Mouse (Mus musculus) stomach, embryonic 15.5 days (tissue): ENCODE data around the gene Ppat. TPM values are rescaled to one million over a fixed set of nuclear protein-coding genes. Genes with fewer than 3 reads are reported as not detected.
"Not testable (repeated sequence)": the region's sequence is repeated elsewhere in the genome, so short reads cannot be mapped to it uniquely, and the experiment has no call there.

Experiments
- ATAC-seq: fragments of 200-750 bp; cut with Nextera tagmentation; 2 replicates; pipeline ENCODE4 v1.8.0; 2017; ENCODE audit warnings: low read depth, moderate number of reproducible peaks, moderate TSS enrichment; ENCODE audit not compliant: insufficient read depth, low FRiP score
- H3K27ac ChIP-seq: fragments of 300-500 bp; sonication (generic); 2 replicates; pipeline ENCODE4 v1.5.1; 2015; ENCODE audit warnings: mild to moderate bottlenecking, inconsistent platforms
- H3K27me3 ChIP-seq: fragments of 300-500 bp; sonication (generic); replicated peaks from 2 replicates; pipeline ENCODE4 v1.6.1; 2015; ENCODE audit warnings: inconsistent platforms
- H3K36me3 ChIP-seq: fragments of 300-500 bp; sonication (generic); 2 replicates; pipeline ENCODE4 v1.6.1; 2015; ENCODE audit warnings: inconsistent platforms
- H3K4me1 ChIP-seq: fragments of 300-500 bp; sonication (generic); 2 replicates; pipeline ENCODE4 v1.6.1; 2015; ENCODE audit warnings: inconsistent platforms
- H3K4me2 ChIP-seq: fragments of 300-500 bp; sonication (generic); 2 replicates; pipeline ENCODE4 v1.6.1; 2015; ENCODE audit warnings: mild to moderate bottlenecking, inconsistent platforms
- H3K4me3 ChIP-seq: fragments of 300-500 bp; sonication (generic); replicated peaks from 2 replicates; pipeline ENCODE4 v1.5.1; 2015; ENCODE audit warnings: inconsistent platforms
- H3K9ac ChIP-seq: fragments of 300-500 bp; sonication (generic); 2 replicates; pipeline ENCODE4 v1.6.1; 2015; ENCODE audit warnings: inconsistent platforms
- H3K9me3 ChIP-seq: fragments of 300-500 bp; sonication (generic); 2 replicates; pipeline ENCODE4 v1.6.1; 2016; ENCODE audit warnings: inconsistent platforms
- WGBS: fragments of 180-500 bp; shearing (Covaris S2); methylation state at CpG from one replicate; pipeline ENCODE4 v1.1.7; 2015; 5-methylcytosine and 5-hydroxymethylcytosine counted together
- polyA plus RNA-seq: library from polyadenylated mRNA; unstranded; fragments of >200 nt; fragmentation: Nextera tagmentation; extraction: Ambion mirVana; gene quantifications from 2 replicates; pipeline ENCODE4 v1.2.1, GENCODE M21; 2015

Gene Ppat
- 27.0 and 27.6 TPM in 2 replicates for polyA plus RNA-seq

- Histone ChIP-seq H3K27ac (peak within 1 kb of the TSS; percentile 88), H3K36me3 (peaks cover 9% of the 10 kb centered on the region; the same call in 1 of the 2 replicates), H3K4me3 (peak within 1 kb of the TSS; percentile 69), H3K27me3 (no peaks in the 10 kb centered on the region), H3K9ac (peak within 1 kb of the TSS; percentile 67), H3K4me1 (peaks cover 8% of the 10 kb centered on the region), H3K9me3 (no peaks in the 10 kb centered on the region), H3K4me2 (peak within 1 kb of the TSS; percentile 72)
- WGBS = under 1% methylated on average over 80 of the region's 81 CpGs
- ATAC-seq = peak; percentile 95
Measured at GRCm38 (mm10) chr5:76951106-76952027, at the start of gene Ppat, which contains the start of gene Paics. TSS of gene Ppat (minus strand) at chr5:76951578. TSS of gene Paics (plus strand) at chr5:76951307.

GRCm38 (mm10) chr5:76998416-76998815 lies 47.0 kb upstream of the Ppat start:
- Histone ChIP-seq H3K9me3 (no peaks in the 10 kb centered on the region), H3K4me1 (no peaks in the 10 kb centered on the region), H3K4me3 (no peak overlapping the region), H3K36me3 (peaks cover 28% of the 10 kb centered on the region), H3K27me3 (no peaks in the 10 kb centered on the region), H3K4me2 (no peak overlapping the region), H3K9ac (no peak overlapping the region), H3K27ac (no peak overlapping the region)
- 53% methylated on average over 5 of the region's 5 CpGs for WGBS
- no peak for ATAC-seq

GRCm38 (mm10) chr5:76993174-76993814 lies 41.9 kb upstream of the Ppat start:
- H3K9me3 ChIP-seq = no peaks in the 10 kb centered on the region
- H3K36me3 ChIP-seq = peaks cover 58% of the 10 kb centered on the region
- no peak overlapping the region for H3K27ac ChIP-seq
- ATAC-seq = no peak; the same call in 1 of the 2 replicates
- no peak overlapping the region for H3K9ac ChIP-seq
- H3K4me2 ChIP-seq = no peak overlapping the region
- WGBS = 92% methylated on average over 5 of the region's 5 CpGs
- H3K27me3 ChIP-seq = no peaks in the 10 kb centered on the region
- no peaks in the 10 kb centered on the region for H3K4me1 ChIP-seq
- no peak overlapping the region for H3K4me3 ChIP-seq

GRCm38 (mm10) chr5:76990789-76991188 lies 39.4 kb upstream of the Ppat start:
- no peak for ATAC-seq
- Histone ChIP-seq H3K36me3 (peaks cover 62% of the 10 kb centered on the region), H3K27me3 (no peaks in the 10 kb centered on the region), H3K4me2 (no peak overlapping the region), H3K4me3 (no peak overlapping the region), H3K9ac (no peak overlapping the region), H3K9me3 (no peaks in the 10 kb centered on the region), H3K27ac (no peak overlapping the region), H3K4me1 (no peaks in the 10 kb centered on the region)
- WGBS = 91% methylated on average over 3 of the region's 3 CpGs

GRCm38 (mm10) chr5:76984015-76984414 lies 32.6 kb upstream of the Ppat start:
- Histone ChIP-seq H3K27me3 (no peaks in the 10 kb centered on the region), H3K4me3 (no peak overlapping the region), H3K27ac (no peak overlapping the region), H3K9ac (no peak overlapping the region), H3K36me3 (peaks cover 57% of the 10 kb centered on the region), H3K4me1 (no peaks in the 10 kb centered on the region), H3K4me2 (no peak overlapping the region), H3K9me3 (no peaks in the 10 kb centered on the region)
- 91% methylated on average over 11 of the region's 11 CpGs for WGBS
- ATAC-seq = no peak

GRCm38 (mm10) chr5:76975736-76976135 lies 24.4 kb upstream of the Ppat start:
- H3K27ac ChIP-seq = no peak overlapping the region
- no peak for ATAC-seq
- H3K36me3 ChIP-seq = peaks cover 14% of the 10 kb centered on the region
- peaks cover 8% of the 10 kb centered on the region; the same call in 1 of the 2 replicates for H3K4me1 ChIP-seq
- no peaks in the 10 kb centered on the region for H3K27me3 ChIP-seq
- peak overlapping the region; percentile 97 for H3K4me3 ChIP-seq
- H3K9me3 ChIP-seq = no peaks in the 10 kb centered on the region
- H3K4me2 ChIP-seq = peak overlapping the region; percentile 47
- 85% methylated on average over 8 of the region's 8 CpGs for WGBS
- H3K9ac ChIP-seq = no peak overlapping the region

GRCm38 (mm10) chr5:76974554-76975285 lies 23.3 kb upstream of the Ppat start, which contains the start of gene Srp72:
TSS of gene Srp72 (plus strand) at chr5:76974683.
- ATAC-seq = peak; percentile 94
- Histone ChIP-seq H3K9ac (peak within 1 kb of the TSS; percentile 93), H3K27ac (peak within 1 kb of the TSS; percentile 91), H3K4me2 (peak within 1 kb of the TSS; percentile 89), H3K9me3 (no peaks in the 10 kb centered on the region), H3K4me1 (peaks cover 8% of the 10 kb centered on the region; the same call in 1 of the 2 replicates), H3K4me3 (peak within 1 kb of the TSS; percentile 97), H3K36me3 (peaks cover 13% of the 10 kb centered on the region; the same call in 1 of the 2 replicates), H3K27me3 (no peaks in the 10 kb centered on the region)
- under 1% methylated on average over 60 of the region's 60 CpGs for WGBS

- Histone ChIP-seq H3K4me2 (peak overlapping the region; percentile 89), H3K9ac (peak overlapping the region; percentile 37), H3K27ac (peak overlapping the region; percentile 35; the same call in 1 of the 2 replicates), H3K4me3 (peak overlapping the region; percentile 97), H3K27me3 (no peaks in the 10 kb centered on the region), H3K4me1 (peaks cover 8% of the 10 kb centered on the region; the same call in 1 of the 2 replicates), H3K36me3 (peaks cover 8% of the 10 kb centered on the region), H3K9me3 (no peaks in the 10 kb centered on the region)
- ATAC-seq = no peak; the same call in 1 of the 2 replicates
- WGBS = 2% methylated on average over 17 of the region's 17 CpGs
Measured at GRCm38 (mm10) chr5:76974207-76974553, 22.8 kb upstream of the Ppat start.

GRCm38 (mm10) chr5:76973488-76973887 lies 22.1 kb upstream of the Ppat start:
- no peak for ATAC-seq

GRCm38 (mm10) chr5:76971115-76971514 lies 19.7 kb upstream of the Ppat start:
- 43% methylated on average over 1 of the region's 1 CpGs for WGBS
- not testable (repeated sequence) for H3K4me1 ChIP-seq, H3K27me3 ChIP-seq, H3K9ac ChIP-seq, H3K9me3 ChIP-seq, ATAC-seq, H3K4me3 ChIP-seq, H3K4me2 ChIP-seq, H3K27ac ChIP-seq
- H3K36me3 ChIP-seq = peaks cover 18% of the 10 kb centered on the region

More at GRCm38 (mm10) chr5:76973488-76973887, 22.1 kb upstream of the Ppat start:
- Histone ChIP-seq H3K9ac (no peak overlapping the region), H3K27ac (no peak overlapping the region), H3K27me3 (no peaks in the 10 kb centered on the region), H3K36me3 (peaks cover 12% of the 10 kb centered on the region), H3K4me3 (peak overlapping the region; percentile 97), H3K4me2 (peak overlapping the region; percentile 89), H3K4me1 (peaks cover 8% of the 10 kb centered on the region; the same call in 1 of the 2 replicates), H3K9me3 (no peaks in the 10 kb centered on the region)
- 49% methylated on average over 3 of the region's 3 CpGs for WGBS

GRCm38 (mm10) chr5:76969250-76969649 lies 17.9 kb upstream of the Ppat start:
- no peak for ATAC-seq
- 64% methylated on average over 5 of the region's 5 CpGs for WGBS
- no peak overlapping the region for H3K4me3 ChIP-seq
- peaks cover 20% of the 10 kb centered on the region for H3K36me3 ChIP-seq
- H3K9ac ChIP-seq = no peak overlapping the region
- no peak overlapping the region for H3K4me2 ChIP-seq
- peaks cover 8% of the 10 kb centered on the region; the same call in 1 of the 2 replicates for H3K4me1 ChIP-seq
- H3K27me3 ChIP-seq = no peaks in the 10 kb centered on the region
- no peaks in the 10 kb centered on the region for H3K9me3 ChIP-seq
- no peak overlapping the region for H3K27ac ChIP-seq
